Mouse (Mus musculus) kidney, embryonic 15.5 days (tissue): Measurements from ENCODE around the gene Nsun6. TPM values are rescaled to one million over a fixed set of nuclear protein-coding genes. Genes with fewer than 3 reads are reported as not detected.

ENCODE experiments used
- ATAC-seq: fragments of 200-750 bp; cut with Nextera tagmentation; replicated peaks from 2 replicates; pipeline ENCODE4 v1.8.0; 2017; ENCODE audit warnings: moderate TSS enrichment; ENCODE audit not compliant: low FRiP score
- H3K27ac ChIP-seq: fragments of 300-500 bp; sonication (generic); 2 replicates; pipeline ENCODE4 v1.5.1; 2015; ENCODE audit warnings: mild to moderate bottlenecking, inconsistent platforms
- H3K27me3 ChIP-seq: fragments of 300-500 bp; sonication (generic); 2 replicates; pipeline ENCODE4 v1.6.1; 2015; ENCODE audit warnings: inconsistent platforms
- H3K36me3 ChIP-seq: fragments of 300-500 bp; sonication (generic); 2 replicates; pipeline ENCODE4 v1.6.1; 2015; ENCODE audit warnings: inconsistent platforms
- H3K4me1 ChIP-seq: fragments of 300-500 bp; sonication (generic); 2 replicates; pipeline ENCODE4 v1.6.1; 2015; ENCODE audit warnings: inconsistent platforms
- H3K4me2 ChIP-seq: fragments of 300-500 bp; sonication (generic); 2 replicates; pipeline ENCODE4 v1.6.1; 2015; ENCODE audit warnings: moderate library complexity, mild to moderate bottlenecking, inconsistent platforms
- H3K4me3 ChIP-seq: fragments of 300-500 bp; sonication (generic); replicated peaks from 2 replicates; pipeline ENCODE4 v1.5.1; 2015; ENCODE audit warnings: mild to moderate bottlenecking, inconsistent platforms
- H3K9ac ChIP-seq: fragments of 300-500 bp; sonication (generic); 2 replicates; pipeline ENCODE4 v1.6.1; 2015; ENCODE audit warnings: mild to moderate bottlenecking, inconsistent platforms
- H3K9me3 ChIP-seq: fragments of 300-500 bp; sonication (generic); replicated peaks from 2 replicates; pipeline ENCODE4 v1.6.1; 2016; ENCODE audit warnings: inconsistent platforms
- WGBS: fragments of 180-500 bp; shearing (Covaris S2); methylation state at CpG from one replicate; pipeline ENCODE4 v1.1.7; 2015; ENCODE audit warnings: mixed read lengths; 5-methylcytosine and 5-hydroxymethylcytosine counted together
- polyA plus RNA-seq: library from polyadenylated mRNA; unstranded; fragments of >200 nt; fragmentation: Nextera tagmentation; extraction: Ambion mirVana; gene quantifications from 2 replicates; pipeline ENCODE4 v1.2.1, GENCODE M21; 2015

Gene Nsun6
- polyA plus RNA-seq, 1 experiment from 2014 or later = 12.0 TPM

DNA sequence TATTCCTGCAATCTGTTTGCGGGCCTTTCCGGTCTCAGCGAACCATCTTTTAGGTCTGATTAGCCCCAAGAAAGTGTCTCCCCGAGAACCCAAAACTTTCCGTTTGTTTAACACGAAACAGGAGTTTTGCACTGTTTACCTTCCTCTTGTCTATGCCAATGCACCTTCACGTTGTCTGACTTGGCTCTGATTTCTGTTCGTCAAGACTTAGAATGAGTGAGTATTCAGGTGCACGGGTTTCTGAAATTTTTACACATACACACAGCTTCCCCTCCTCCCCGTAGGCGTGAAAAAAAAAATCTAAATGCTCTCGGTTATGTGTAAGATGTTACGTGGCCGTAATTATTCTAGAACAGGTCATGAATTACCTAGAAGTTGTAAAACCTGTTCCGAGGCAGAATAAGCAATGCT, 877 bp upstream of the Nsun6 start:
- no peaks in the 10 kb centered on the region for H3K27me3 ChIP-seq
- peak overlapping the region; percentile 94 for H3K27ac ChIP-seq
- peak overlapping the region; percentile 65 for H3K4me2 ChIP-seq
- H3K36me3 ChIP-seq = 0 out of 2 replicates have a peak, but pooled peaks cover 3% of the 10 kb centered on the region
- peak overlapping the region; percentile 81 for H3K4me3 ChIP-seq
- peaks cover 21% of the 10 kb centered on the region for H3K4me1 ChIP-seq
- no peak for ATAC-seq
- H3K9me3 ChIP-seq = no peaks in the 10 kb centered on the region
- WGBS = under 1% methylated on average over 15 of the region's 15 CpGs
- peak overlapping the region; percentile 87 for H3K9ac ChIP-seq

- 18% methylated on average over 10 of the region's 10 CpGs for WGBS
- Histone ChIP-seq H3K9ac (peak overlapping the region; percentile 54), H3K4me1 (peaks cover 25% of the 10 kb centered on the region), H3K27ac (peak overlapping the region; percentile 94), H3K4me3 (peak overlapping the region; percentile 81), H3K4me2 (peak overlapping the region; percentile 65), H3K27me3 (no peaks in the 10 kb centered on the region), H3K9me3 (no peaks in the 10 kb centered on the region), H3K36me3 (no peaks in the 10 kb centered on the region)
- peak; percentile 55 for ATAC-seq
Observed at GRCm38 (mm10) chr2:15054496-15054895, 373 bp downstream of the Nsun6 start.

DNA sequence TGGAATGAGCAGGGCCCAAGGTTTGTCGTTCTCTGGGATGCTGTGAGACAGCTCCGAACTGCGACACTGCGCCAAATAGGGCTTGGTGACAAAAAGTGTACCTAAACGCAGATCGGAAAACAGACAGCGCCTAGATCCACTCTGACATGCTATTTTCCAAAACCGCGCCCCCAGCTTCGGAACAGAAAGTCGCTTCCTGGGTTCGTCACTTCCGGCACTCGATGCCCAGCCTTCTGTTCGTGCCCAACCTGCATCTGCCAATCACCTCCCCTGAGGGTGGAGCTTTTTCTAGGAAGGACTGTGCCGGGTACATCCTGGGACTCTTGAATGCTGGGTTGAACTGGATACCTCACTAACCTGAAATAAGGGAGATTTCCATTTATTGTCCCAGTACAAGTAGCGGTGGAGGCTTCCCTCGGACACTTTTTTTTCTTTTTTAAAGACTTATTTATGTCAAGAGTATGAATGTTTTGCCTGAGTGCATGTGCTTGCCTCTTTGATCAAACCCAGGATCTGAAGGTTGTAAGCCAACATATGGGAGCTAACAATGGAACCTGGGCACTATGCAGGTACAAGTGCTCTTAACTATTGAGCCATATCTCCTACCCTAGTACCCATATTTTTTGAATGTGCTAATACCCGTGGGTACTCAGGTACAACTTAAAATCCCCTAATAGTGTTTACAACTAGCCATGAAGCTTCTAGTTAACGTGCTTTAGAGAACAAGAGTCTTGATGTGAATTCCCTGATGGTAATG, 5.6 kb downstream of the Nsun6 start, which contains the start of gene Arl5b:
Gene Arl5b, plus strand, starts transcription at position 279 of the 757 bp plus-strand sequence.
- peak; percentile 99 for ATAC-seq
- peak within 1 kb of the TSS; percentile 72 for H3K27ac ChIP-seq
- H3K36me3 ChIP-seq = no peaks in the 10 kb centered on the region

DNA sequence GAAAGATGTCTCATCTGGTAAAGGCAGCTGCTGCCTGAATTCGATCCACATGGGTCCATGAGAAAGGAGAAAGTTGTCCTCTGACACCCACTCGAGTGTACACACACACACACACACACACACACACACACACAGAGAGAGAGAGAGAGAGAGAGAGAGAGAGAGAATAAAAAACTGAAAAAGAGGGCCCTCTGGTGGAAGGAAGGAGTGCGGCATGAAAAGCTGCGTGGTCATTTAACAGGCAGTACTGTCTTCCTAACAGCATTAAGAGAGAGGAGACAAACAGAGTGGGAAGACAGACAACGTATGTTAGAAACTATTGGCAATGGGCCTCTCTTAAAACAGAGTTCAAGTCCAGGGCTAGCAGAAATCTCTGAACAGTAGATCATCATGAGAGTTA, 14.5 kb downstream of the Nsun6 start:
- Histone ChIP-seq H3K27ac (no peak overlapping the region), H3K4me1 (no peaks in the 10 kb centered on the region), H3K27me3 (no peaks in the 10 kb centered on the region), H3K9ac (no peak overlapping the region), H3K4me3 (no peak overlapping the region), H3K9me3 (no peaks in the 10 kb centered on the region), H3K36me3 (peaks cover 10% of the 10 kb centered on the region; the same call in 1 of the 2 replicates), H3K4me2 (no peak overlapping the region)
- WGBS = 66% methylated on average over 5 of the region's 5 CpGs
- ATAC-seq = no peak

More for the DNA sequence above, 5.6 kb downstream of the Nsun6 start, which contains the start of gene Arl5b:
- Histone ChIP-seq H3K4me1 (peaks cover 10% of the 10 kb centered on the region), H3K27me3 (no peaks in the 10 kb centered on the region), H3K9ac (peak within 1 kb of the TSS; percentile 63), H3K4me2 (peak within 1 kb of the TSS; percentile 63), H3K9me3 (no peaks in the 10 kb centered on the region), H3K4me3 (peak within 1 kb of the TSS; percentile 69)
- 6% methylated on average over 20 of the region's 20 CpGs for WGBS

DNA sequence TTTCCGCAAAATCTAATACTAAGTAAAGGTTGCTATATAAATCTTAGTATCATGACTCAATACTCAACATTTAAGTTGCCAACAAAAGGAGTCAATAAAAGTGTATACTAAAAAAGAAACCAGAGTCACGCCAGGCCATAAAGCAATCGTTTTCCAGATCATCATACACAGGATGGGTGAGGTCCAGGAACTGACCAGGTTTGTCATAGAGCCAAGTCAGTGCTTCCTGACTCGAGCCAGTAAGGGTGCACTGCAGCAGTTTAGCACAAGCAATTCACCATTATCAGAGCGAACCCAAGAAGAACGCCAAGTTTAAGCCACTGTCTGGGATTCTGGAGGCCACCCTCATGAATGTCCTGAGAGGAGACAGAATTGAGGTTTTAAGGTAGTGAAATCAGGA, 16.2 kb downstream of the Nsun6 start:
- no peaks in the 10 kb centered on the region for H3K4me1 ChIP-seq
- no peak overlapping the region for H3K4me2 ChIP-seq
- WGBS = 84% methylated on average over 6 of the region's 6 CpGs
- H3K36me3 ChIP-seq = peaks cover 10% of the 10 kb centered on the region; the same call in 1 of the 2 replicates
- no peaks in the 10 kb centered on the region for H3K9me3 ChIP-seq
- no peak overlapping the region for H3K27ac ChIP-seq
- no peak overlapping the region for H3K9ac ChIP-seq
- no peaks in the 10 kb centered on the region for H3K27me3 ChIP-seq
- ATAC-seq = no peak
- H3K4me3 ChIP-seq = no peak overlapping the region

DNA sequence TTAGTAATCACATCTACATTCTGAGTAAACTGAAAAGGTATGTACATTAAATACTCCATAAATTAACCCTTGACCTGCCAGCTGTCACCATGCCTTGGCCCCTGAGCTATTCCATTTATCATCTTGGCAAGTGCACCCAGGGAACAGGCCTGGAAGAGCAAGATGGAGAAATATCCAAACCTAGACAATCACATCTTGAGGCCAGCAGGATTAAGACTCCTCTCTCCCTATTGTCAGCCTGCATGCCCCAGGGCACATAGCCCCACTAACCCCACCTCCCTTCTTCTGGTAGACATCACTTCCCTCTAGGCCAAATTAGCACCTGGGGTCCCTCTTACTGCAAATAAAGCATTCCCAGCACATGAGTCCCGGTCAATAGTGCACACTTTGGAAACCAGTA, 27.1 kb downstream of the Nsun6 start:
- no peak overlapping the region for H3K4me2 ChIP-seq
- no peak overlapping the region for H3K4me3 ChIP-seq
- no peak for ATAC-seq
- H3K9ac ChIP-seq = no peak overlapping the region
- WGBS = 89% methylated on average over 1 of the region's 1 CpGs
- no peaks in the 10 kb centered on the region for H3K9me3 ChIP-seq
- no peaks in the 10 kb centered on the region for H3K27me3 ChIP-seq
- H3K27ac ChIP-seq = no peak overlapping the region
- H3K36me3 ChIP-seq = peaks cover 9% of the 10 kb centered on the region
- no peaks in the 10 kb centered on the region for H3K4me1 ChIP-seq

DNA sequence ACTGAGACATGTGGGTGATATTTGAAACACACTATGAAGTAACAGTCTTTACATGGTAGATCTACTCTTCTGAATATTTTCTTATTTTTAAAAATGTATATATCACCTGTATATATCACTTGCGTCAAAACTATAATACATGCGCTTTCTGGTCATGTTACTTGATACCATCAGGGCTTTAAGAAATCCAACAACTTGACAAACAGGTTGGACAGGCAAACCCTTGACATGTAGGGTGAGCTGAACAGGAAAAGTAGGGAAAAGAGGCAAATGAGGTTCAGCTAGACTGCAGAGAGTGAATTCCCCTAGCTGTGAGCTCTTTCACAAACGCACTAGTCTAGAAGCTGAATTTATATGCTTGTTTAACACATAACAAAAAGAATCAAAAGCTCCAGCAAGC, 28.1 kb downstream of the Nsun6 start:
- WGBS = 84% methylated on average over 3 of the region's 3 CpGs
- H3K27ac ChIP-seq = no peak overlapping the region

DNA sequence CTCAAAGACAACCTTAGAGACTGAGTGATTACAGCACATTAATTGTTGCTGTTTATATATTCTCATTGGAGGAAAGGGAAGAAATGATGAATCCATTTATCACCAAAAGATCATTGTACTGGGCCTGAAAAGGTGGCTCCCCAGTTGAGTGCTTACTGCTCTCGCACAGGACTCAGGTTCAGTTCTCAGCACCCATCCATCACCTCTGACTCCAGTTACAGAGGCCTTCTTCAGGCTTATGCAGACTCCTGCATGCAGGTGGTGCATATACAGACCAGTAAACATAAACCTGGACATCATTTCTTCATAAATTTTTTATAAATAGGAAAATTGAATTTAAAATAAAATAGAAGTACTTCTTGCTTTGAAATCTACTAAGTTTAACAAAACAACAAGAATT, 46.8 kb downstream of the Nsun6 start:
- Histone ChIP-seq H3K4me3 (no peak overlapping the region), H3K36me3 (peaks cover 10% of the 10 kb centered on the region; the same call in 1 of the 2 replicates), H3K4me2 (no peak overlapping the region), H3K27ac (no peak overlapping the region), H3K4me1 (no peaks in the 10 kb centered on the region), H3K9ac (no peak overlapping the region), H3K27me3 (no peaks in the 10 kb centered on the region), H3K9me3 (peaks cover 6% of the 10 kb centered on the region; the same call in 1 of the 2 replicates)
- no peak for ATAC-seq
- 89% methylated on average over 1 of the region's 1 CpGs for WGBS

More for the DNA sequence above, 28.1 kb downstream of the Nsun6 start:
- Histone ChIP-seq H3K27me3 (no peaks in the 10 kb centered on the region), H3K9me3 (no peaks in the 10 kb centered on the region), H3K4me2 (no peak overlapping the region), H3K4me1 (no peaks in the 10 kb centered on the region), H3K4me3 (no peak overlapping the region), H3K9ac (no peak overlapping the region), H3K36me3 (peaks cover 8% of the 10 kb centered on the region)
- no peak for ATAC-seq

DNA sequence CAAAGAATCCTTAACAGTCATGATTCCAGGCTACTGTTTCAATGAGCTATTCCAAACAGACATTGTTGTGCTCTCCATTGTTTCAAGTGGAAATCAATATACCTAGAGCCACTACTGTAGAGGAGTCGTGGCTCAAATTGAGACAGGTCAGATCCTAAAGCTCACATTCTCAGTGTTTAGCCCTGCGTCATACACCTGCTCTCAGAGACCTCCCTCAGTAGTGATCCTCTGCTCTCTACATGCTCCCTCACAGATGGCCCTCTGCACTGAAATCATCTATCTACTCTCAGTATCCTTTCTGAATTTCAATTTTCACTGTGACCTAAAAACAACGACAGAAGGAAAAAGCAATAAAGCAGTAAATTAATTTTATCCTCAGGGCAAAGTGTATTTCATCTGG, 47.3 kb downstream of the Nsun6 start:
- H3K9ac ChIP-seq = no peak overlapping the region
- 73% methylated on average over 3 of the region's 3 CpGs for WGBS
- peaks cover 10% of the 10 kb centered on the region; the same call in 1 of the 2 replicates for H3K36me3 ChIP-seq
- no peaks in the 10 kb centered on the region for H3K4me1 ChIP-seq
- H3K4me3 ChIP-seq = no peak overlapping the region
- no peak for ATAC-seq
- H3K27me3 ChIP-seq = no peaks in the 10 kb centered on the region
- H3K27ac ChIP-seq = no peak overlapping the region
- H3K9me3 ChIP-seq = peaks cover 6% of the 10 kb centered on the region; the same call in 1 of the 2 replicates
- H3K4me2 ChIP-seq = no peak overlapping the region

DNA sequence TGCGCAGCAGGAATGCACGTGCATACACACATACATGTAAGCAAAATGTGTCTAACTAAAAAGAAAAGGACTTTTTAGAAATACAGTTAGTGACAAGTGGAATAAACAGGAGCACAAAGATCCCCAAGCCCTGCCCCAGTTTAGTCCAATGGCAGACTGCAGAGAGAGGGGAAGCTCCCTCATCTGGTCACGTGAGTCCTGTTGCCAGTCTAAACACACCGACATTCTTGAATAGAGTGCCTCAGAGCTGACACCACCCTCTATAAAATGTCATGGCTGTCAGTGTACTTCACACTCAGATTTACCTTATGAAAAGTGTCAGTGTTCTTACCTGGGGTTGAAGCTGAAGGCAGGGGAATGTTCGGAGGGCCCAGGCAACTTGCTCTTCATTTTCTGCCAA, 57.0 kb downstream of the Nsun6 start:
- Histone ChIP-seq H3K27me3 (no peaks in the 10 kb centered on the region), H3K27ac (no peak overlapping the region), H3K9me3 (no peaks in the 10 kb centered on the region), H3K36me3 (0 out of 2 replicates have a peak, but pooled peaks cover 2% of the 10 kb centered on the region), H3K4me2 (no peak overlapping the region), H3K4me1 (no peaks in the 10 kb centered on the region), H3K4me3 (no peak overlapping the region), H3K9ac (no peak overlapping the region)
- WGBS = 92% methylated on average over 5 of the region's 5 CpGs
- ATAC-seq = no peak

- Histone ChIP-seq H3K27me3 (no peaks in the 10 kb centered on the region), H3K9me3 (no peaks in the 10 kb centered on the region), H3K4me2 (no peak overlapping the region), H3K9ac (no peak overlapping the region), H3K27ac (no peak overlapping the region), H3K4me3 (no peak overlapping the region), H3K4me1 (no peaks in the 10 kb centered on the region), H3K36me3 (0 out of 2 replicates have a peak, but pooled peaks cover 6% of the 10 kb centered on the region)
- ATAC-seq = no peak
- WGBS = 84% methylated on average over 4 of the region's 4 CpGs
Observed at GRCm38 (mm10) chr2:14996036-14996435, 58.8 kb downstream of the Nsun6 start.

- no peak for ATAC-seq
- Histone ChIP-seq H3K4me2 (no peak overlapping the region), H3K36me3 (0 out of 2 replicates have a peak, but pooled peaks cover 6% of the 10 kb centered on the region), H3K27ac (no peak overlapping the region), H3K9me3 (no peaks in the 10 kb centered on the region), H3K27me3 (no peaks in the 10 kb centered on the region), H3K9ac (no peak overlapping the region), H3K4me3 (no peak overlapping the region), H3K4me1 (no peaks in the 10 kb centered on the region)
- 90% methylated on average over 4 of the region's 4 CpGs for WGBS
Observed at GRCm38 (mm10) chr2:14992531-14992930, 62.3 kb downstream of the Nsun6 start.
